Mouse (Mus musculus) embryonic facial prominence, embryonic 13.5 days (tissue): ENCODE data around the gene Gmfg. TPM values are rescaled to one million over a fixed set of nuclear protein-coding genes. Genes with fewer than 3 reads are reported as not detected.

Experiments
- ATAC-seq: fragments of 200-750 bp; cut with Nextera tagmentation; 2 replicates; pipeline ENCODE4 v1.8.0; 2017; ENCODE audit warnings: low read depth; ENCODE audit not compliant: insufficient number of reproducible peaks, insufficient read depth, low FRiP score, low TSS enrichment
- H3K27ac ChIP-seq: fragments of 300-500 bp; sonication (generic); 2 replicates; pipeline ENCODE4 v1.5.1; 2015; ENCODE audit warnings: moderate library complexity, mild to moderate bottlenecking, inconsistent platforms
- H3K27me3 ChIP-seq: fragments of 300-500 bp; sonication (generic); 2 replicates; pipeline ENCODE4 v1.6.1; 2015; ENCODE audit warnings: mild to moderate bottlenecking, inconsistent platforms
- H3K36me3 ChIP-seq: fragments of 300-500 bp; sonication (generic); 2 replicates; pipeline ENCODE4 v1.6.1; 2015; ENCODE audit warnings: mild to moderate bottlenecking, inconsistent platforms
- H3K4me1 ChIP-seq: fragments of 300-500 bp; sonication (generic); 2 replicates; pipeline ENCODE4 v1.6.1; 2015; ENCODE audit warnings: inconsistent platforms
- H3K4me2 ChIP-seq: fragments of 300-500 bp; sonication (generic); 2 replicates; pipeline ENCODE4 v1.6.1; 2015; ENCODE audit warnings: moderate library complexity, mild to moderate bottlenecking, inconsistent platforms
- H3K4me3 ChIP-seq: fragments of 300-500 bp; sonication (generic); 2 replicates; pipeline ENCODE4 v1.5.1; 2015; ENCODE audit warnings: mild to moderate bottlenecking, inconsistent platforms
- H3K9ac ChIP-seq: fragments of 300-500 bp; sonication (generic); 2 replicates; pipeline ENCODE4 v1.6.1; 2015; ENCODE audit warnings: mild to moderate bottlenecking, inconsistent platforms
- H3K9me3 ChIP-seq: fragments of 300-500 bp; sonication (generic); 2 replicates; pipeline ENCODE4 v1.6.1; 2016; ENCODE audit warnings: inconsistent platforms
- WGBS: fragments of 180-500 bp; shearing (Covaris S2); methylation state at CpG from one replicate; pipeline ENCODE4 v1.1.7; 2015; ENCODE audit warnings: mixed read lengths; 5-methylcytosine and 5-hydroxymethylcytosine counted together
- polyA plus RNA-seq: library from polyadenylated mRNA; unstranded; fragments of >200 nt; fragmentation: Nextera tagmentation; extraction: Ambion mirVana; gene quantifications from 2 replicates; pipeline ENCODE4 v1.2.1, GENCODE M21; 2015

The Gmfg gene
- polyA plus RNA-seq, 1 experiment from 2014 or later = 9.9 TPM

DNA sequence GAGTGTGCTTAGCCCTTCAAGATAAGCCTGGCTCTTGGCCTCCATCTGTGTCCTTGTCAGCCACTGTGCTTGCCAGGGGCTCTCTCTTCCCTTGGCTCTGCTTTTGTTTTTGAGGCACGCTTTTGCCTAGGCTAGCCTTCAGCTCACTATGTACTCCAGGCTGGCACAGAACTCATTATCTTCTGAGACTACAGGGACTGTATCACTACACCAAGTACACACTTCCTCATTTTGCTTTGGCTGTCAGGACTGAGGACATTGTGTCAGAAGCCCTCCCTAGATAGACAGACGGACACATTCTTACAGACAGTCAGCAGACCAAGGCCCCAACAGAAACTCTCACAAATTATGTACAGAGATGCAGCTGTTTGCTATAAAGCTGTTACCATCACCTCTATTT lies 25.5 kb downstream of the Gmfg start:
- no peak for ATAC-seq
- peaks cover 20% of the 10 kb centered on the region for H3K27me3 ChIP-seq
- H3K4me3 ChIP-seq = no peak overlapping the region
- no peaks in the 10 kb centered on the region; the same call in 1 of the 2 replicates for H3K9me3 ChIP-seq
- no peak overlapping the region for H3K9ac ChIP-seq
- 97% methylated on average over 2 of the region's 2 CpGs for WGBS
- no peak overlapping the region for H3K27ac ChIP-seq
- H3K4me2 ChIP-seq = no peak overlapping the region
- peaks cover 63% of the 10 kb centered on the region for H3K36me3 ChIP-seq
- peaks cover 22% of the 10 kb centered on the region for H3K4me1 ChIP-seq

DNA sequence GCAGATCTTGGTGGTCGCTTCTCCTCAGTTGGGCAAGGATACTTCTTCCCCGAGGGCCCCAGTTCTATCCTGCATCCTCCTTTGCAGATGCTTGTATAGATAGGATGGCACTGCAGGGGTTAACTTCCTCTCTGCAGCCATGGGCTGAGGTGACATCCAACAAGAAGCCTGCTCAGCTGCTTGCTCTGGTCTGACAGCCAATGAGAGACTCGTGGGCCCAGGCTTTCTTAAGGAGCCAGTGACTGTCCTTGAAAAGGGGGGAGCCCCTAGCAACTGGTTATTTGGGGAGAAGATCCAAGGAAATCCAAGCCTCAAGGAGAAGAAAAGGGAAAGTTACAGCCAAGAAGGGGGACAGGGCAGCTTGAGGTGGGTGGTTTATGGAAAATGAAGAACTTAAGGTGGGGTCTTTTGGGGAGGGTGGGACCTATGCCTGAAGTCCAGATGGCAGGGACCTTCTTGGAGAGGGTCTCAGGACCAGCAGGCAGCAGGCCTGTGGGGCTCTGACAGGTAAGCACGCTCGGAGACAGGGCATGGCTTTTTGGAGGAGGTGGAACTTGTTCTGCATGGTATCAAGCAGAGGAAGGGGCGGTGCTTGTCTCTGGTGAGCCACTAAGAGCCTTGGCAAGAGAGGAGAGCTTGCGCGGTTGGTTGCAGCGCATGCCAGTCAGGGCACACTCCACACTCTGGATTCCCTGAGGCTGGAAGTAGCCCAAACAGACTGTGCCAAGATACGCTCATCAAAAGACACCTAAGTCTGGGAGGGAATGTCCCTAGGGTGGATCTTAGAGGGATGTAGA lies 27.4 kb downstream of the Gmfg start:
- Histone ChIP-seq H3K9ac (no peak overlapping the region), H3K27ac (no peak overlapping the region), H3K4me2 (peak overlapping the region; percentile 26; the same call in 1 of the 2 replicates), H3K9me3 (no peaks in the 10 kb centered on the region), H3K4me3 (no peak overlapping the region), H3K27me3 (peaks cover 27% of the 10 kb centered on the region), H3K4me1 (peaks cover 22% of the 10 kb centered on the region), H3K36me3 (peaks cover 45% of the 10 kb centered on the region)
- ATAC-seq = peak; percentile 68
- WGBS = 53% methylated on average over 10 of the region's 10 CpGs

DNA sequence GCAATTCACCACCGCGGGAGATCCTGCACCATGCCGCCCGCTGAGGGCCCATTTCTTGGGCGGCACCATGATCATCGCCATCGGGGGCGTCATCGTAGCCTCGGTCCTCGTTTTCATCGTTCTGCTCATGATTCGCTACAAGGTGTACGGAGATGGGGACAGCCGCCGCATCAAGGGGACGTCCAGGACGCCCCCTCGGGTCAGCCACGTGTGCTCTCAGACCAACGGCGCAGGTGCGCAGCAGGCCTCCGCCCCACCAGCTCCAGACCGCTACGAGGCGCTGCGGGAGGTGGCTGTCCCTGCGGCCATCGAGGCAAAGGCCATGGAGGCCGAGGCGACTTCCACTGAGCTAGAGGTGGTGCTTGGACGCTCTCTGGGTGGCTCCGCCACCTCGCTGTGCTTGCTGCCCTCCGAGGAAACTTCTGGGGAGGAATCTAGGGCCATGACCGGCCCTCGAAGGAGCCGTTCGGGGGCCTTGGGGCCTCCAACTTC lies 29.5 kb downstream of the Gmfg start:
- peaks cover 27% of the 10 kb centered on the region for H3K27me3 ChIP-seq
- no peak for ATAC-seq

DNA sequence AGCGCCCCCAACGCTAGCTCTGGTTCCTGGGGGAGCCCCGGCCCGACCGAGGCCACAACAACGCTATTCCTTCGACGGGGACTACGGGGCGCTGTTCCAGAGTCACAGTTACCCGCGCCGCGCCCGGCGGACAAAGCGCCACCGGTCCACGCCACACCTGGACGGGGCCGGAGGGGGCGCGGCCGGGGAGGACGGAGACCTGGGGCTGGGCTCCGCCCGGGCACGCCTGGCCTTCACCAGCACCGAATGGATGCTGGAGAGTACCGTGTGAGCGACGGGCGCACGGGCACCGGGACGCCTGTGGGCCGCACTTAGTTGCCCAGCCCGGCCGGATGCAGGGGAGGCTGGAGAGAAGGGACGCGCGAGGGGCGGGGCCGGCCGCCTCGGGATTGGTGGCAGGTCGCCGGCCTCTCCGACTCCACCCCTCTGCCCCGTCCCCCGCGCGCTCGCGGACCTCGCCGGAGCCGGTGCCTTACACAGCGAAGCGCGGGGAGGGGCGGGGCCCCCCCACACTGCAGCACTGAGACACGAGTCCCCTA lies 30.0 kb downstream of the Gmfg start:
- 2% methylated on average over 61 of the region's 63 CpGs for WGBS
- peaks cover 19% of the 10 kb centered on the region for H3K36me3 ChIP-seq
- peak overlapping the region; percentile 73 for H3K9ac ChIP-seq
- peaks cover 22% of the 10 kb centered on the region for H3K4me1 ChIP-seq
- H3K27me3 ChIP-seq = peaks cover 27% of the 10 kb centered on the region
- H3K9me3 ChIP-seq = no peaks in the 10 kb centered on the region
- ATAC-seq = peak; percentile 66; the same call in 1 of the 2 replicates
- H3K4me2 ChIP-seq = peak overlapping the region; percentile 84
- H3K27ac ChIP-seq = no peak overlapping the region
- peak overlapping the region; percentile 50 for H3K4me3 ChIP-seq

More for the DNA sequence above, 29.5 kb downstream of the Gmfg start:
- H3K9ac ChIP-seq = peak overlapping the region; percentile 73
- H3K4me2 ChIP-seq = peak overlapping the region; percentile 84
- no peaks in the 10 kb centered on the region for H3K9me3 ChIP-seq
- peak overlapping the region; percentile 50 for H3K4me3 ChIP-seq
- peaks cover 24% of the 10 kb centered on the region for H3K36me3 ChIP-seq
- 21% methylated on average over 40 of the region's 40 CpGs for WGBS
- H3K27ac ChIP-seq = no peak overlapping the region
- peaks cover 22% of the 10 kb centered on the region for H3K4me1 ChIP-seq

DNA sequence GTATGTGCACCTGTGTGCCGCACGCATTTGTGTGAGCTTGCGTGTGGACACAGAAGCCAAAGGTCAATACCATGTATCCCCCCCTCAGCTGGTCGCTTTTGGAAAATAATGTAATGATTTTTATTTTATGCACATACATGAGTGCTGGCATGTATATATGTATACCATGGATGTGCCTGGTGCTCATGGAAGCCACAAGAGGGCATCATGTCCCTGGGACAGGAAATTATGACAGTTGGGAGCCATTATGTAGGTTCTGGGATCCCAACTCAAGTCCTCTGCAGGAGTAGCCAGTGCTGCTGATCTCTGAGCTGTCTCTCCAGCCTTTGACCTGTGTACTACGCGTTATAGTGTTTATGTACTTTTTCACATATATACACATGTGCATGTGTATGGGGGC lies 38.9 kb downstream of the Gmfg start:
- no peak overlapping the region for H3K27ac ChIP-seq
- no peak for ATAC-seq
- no peaks in the 10 kb centered on the region for H3K27me3 ChIP-seq
- WGBS = 84% methylated on average over 6 of the region's 6 CpGs
- H3K4me1 ChIP-seq = no peaks in the 10 kb centered on the region
- no peak overlapping the region for H3K4me2 ChIP-seq
- H3K36me3 ChIP-seq = no peaks in the 10 kb centered on the region
- no peak overlapping the region for H3K4me3 ChIP-seq
- H3K9me3 ChIP-seq = no peaks in the 10 kb centered on the region
- no peak overlapping the region for H3K9ac ChIP-seq

DNA sequence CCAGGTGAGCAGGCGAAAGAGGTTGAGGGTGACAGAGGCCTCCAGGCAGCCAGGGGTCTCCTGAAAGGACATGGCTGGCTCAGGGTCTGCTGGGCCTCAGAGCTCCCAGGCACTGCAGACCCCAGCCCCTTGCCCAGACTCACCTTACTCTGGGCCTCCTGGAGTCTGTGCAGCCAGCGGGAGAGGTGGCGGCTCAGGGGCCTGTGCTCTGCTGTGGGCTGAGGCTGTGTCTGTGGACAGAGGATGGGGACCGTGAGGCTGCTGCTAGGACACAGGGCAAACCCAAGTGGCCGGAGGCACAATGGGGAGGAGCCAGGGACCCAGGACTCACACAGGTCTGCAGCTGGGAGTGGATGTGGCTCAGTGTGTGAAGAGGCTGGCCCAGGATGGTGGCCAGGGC lies 40.1 kb downstream of the Gmfg start:
- 78% methylated on average over 5 of the region's 5 CpGs for WGBS
- ATAC-seq = no peak
- no peaks in the 10 kb centered on the region for H3K9me3 ChIP-seq

DNA sequence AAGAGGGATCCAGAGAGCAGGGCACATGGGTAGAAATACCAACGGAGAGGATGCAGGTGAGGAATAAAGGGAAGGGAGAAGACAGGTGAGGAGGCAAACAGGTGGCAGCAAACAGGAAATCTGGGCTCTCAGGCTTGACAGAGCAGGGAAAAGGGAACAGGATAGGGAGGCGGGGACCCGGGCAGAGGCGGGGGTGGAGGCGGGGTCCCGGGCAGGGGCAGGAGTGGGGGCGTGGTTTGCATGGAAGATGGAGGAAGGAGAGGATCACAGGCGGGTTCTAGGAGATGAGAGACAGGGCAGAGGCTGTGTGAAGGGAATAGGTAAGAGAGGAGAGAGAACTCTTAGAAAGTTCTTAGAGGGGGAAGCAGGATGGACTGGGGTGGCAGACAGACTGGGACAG lies 41.6 kb downstream of the Gmfg start:
- Histone ChIP-seq H3K27me3 (no peaks in the 10 kb centered on the region), H3K9me3 (no peaks in the 10 kb centered on the region), H3K4me3 (no peak overlapping the region), H3K4me2 (no peak overlapping the region), H3K4me1 (no peaks in the 10 kb centered on the region), H3K36me3 (no peaks in the 10 kb centered on the region), H3K27ac (no peak overlapping the region), H3K9ac (no peak overlapping the region)
- WGBS = 6% methylated on average over 8 of the region's 8 CpGs
- ATAC-seq = no peak

More for the DNA sequence above, 40.1 kb downstream of the Gmfg start:
- Histone ChIP-seq H3K4me2 (no peak overlapping the region), H3K4me3 (no peak overlapping the region), H3K27ac (no peak overlapping the region), H3K4me1 (no peaks in the 10 kb centered on the region), H3K27me3 (no peaks in the 10 kb centered on the region), H3K36me3 (no peaks in the 10 kb centered on the region), H3K9ac (no peak overlapping the region)

DNA sequence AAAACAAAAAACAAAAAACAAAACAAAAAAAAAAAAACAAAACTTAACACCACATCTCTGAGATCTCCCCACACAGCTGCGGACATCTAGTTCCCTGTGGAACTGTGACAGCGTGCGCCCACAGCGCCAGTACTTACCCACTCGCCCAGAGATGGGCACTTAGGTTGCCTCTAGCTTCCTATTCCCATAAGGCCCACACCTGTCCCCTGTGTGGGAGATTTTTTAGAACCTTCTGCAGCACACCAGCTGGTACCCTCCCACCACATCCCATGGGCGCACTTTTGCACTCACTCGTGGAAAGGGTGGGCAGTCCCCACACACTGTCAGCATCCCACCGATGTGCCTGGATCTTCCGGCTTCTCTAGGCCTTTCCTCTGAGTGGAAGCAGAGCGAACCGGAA lies 45.6 kb downstream of the Gmfg start:
- Histone ChIP-seq H3K36me3 (no peaks in the 10 kb centered on the region), H3K4me3 (no peak overlapping the region), H3K27me3 (peaks cover 9% of the 10 kb centered on the region), H3K4me2 (no peak overlapping the region), H3K4me1 (peaks cover 1% of the 10 kb centered on the region; the same call in 1 of the 2 replicates), H3K27ac (no peak overlapping the region), H3K9me3 (no peaks in the 10 kb centered on the region), H3K9ac (no peak overlapping the region)
- 81% methylated on average over 11 of the region's 11 CpGs for WGBS
- ATAC-seq = no peak

DNA sequence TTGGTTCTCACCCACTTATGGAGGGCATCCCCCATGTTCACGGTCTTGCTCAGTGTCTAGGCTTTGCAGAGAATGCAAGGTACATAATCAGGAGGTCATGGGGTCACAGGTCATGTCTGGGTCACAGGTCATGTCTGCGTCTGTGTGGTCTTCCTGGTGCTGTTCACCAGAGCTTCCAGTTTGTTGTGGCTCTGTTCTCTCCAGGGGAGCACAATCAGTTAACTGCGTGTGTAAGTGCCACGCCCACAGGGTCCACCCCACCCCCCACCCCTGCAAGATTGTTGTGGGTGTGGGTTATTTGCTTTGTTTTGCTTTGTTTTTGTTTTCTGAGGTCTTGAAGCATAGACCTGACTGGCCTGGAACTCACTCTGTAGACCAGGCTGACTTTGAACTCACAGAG lies 46.9 kb downstream of the Gmfg start:
- Histone ChIP-seq H3K9ac (no peak overlapping the region), H3K4me2 (no peak overlapping the region), H3K27ac (no peak overlapping the region), H3K36me3 (no peaks in the 10 kb centered on the region), H3K27me3 (peaks cover 15% of the 10 kb centered on the region), H3K9me3 (no peaks in the 10 kb centered on the region), H3K4me1 (peaks cover 8% of the 10 kb centered on the region; the same call in 1 of the 2 replicates), H3K4me3 (no peak overlapping the region)
- 24% methylated on average over 4 of the region's 4 CpGs for WGBS
- ATAC-seq = no peak

DNA sequence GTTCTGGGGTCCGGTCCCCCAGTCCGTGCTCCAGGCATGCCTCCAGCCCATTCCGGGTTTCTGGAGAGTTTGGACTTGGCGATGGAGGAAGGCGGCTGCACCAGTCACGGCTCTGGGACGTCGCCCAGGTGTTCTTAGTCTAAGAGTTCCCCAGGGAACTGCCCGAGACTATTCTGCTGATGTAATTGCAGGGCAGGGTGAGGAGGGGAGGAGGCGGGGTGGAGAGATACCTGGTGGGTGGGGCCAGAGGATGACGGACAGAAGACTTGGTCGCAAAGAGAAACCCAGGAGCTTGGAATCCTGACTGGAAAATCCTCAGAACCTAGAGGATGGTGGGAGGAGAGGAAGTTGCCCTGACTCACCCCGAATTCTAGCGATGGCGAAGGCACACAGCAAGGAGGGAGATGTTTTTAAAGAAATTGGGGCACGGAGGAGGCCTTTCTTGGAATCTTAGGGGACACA lies 50.8 kb downstream of the Gmfg start:
- Histone ChIP-seq H3K9ac (peak overlapping the region; percentile 37; the same call in 1 of the 2 replicates), H3K36me3 (no peaks in the 10 kb centered on the region), H3K4me1 (peaks cover 8% of the 10 kb centered on the region; the same call in 1 of the 2 replicates), H3K27me3 (peaks cover 15% of the 10 kb centered on the region), H3K9me3 (no peaks in the 10 kb centered on the region), H3K4me3 (peak overlapping the region; percentile 27), H3K4me2 (peak overlapping the region; percentile 53), H3K27ac (no peak overlapping the region)
- ATAC-seq = no peak
- 2% methylated on average over 16 of the region's 16 CpGs for WGBS

DNA sequence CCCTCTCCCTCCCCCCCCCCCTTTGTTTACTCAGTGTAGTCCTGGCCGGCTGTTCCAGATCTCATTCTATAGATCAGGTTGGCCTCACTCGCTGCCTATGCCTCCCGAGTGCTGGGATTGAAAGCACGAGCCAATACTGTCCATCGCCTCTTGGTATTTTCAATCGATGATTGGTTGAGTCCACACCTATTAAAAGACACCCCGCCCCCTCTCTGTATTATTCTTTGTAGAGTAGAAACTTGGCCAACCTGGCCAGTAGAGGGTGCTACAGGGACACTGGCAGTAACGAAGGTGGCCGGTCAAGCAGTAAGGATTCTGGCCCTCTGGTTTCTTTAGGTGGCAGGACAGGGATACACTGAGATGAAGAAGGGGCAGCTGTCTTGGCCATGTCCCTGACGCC lies 53.2 kb downstream of the Gmfg start:
- H3K27ac ChIP-seq = no peak overlapping the region
- ATAC-seq = no peak
- peaks cover 15% of the 10 kb centered on the region for H3K27me3 ChIP-seq
- H3K4me2 ChIP-seq = peak overlapping the region; percentile 21
- no peaks in the 10 kb centered on the region for H3K9me3 ChIP-seq
- H3K4me3 ChIP-seq = no peak overlapping the region
- H3K36me3 ChIP-seq = no peaks in the 10 kb centered on the region
- H3K4me1 ChIP-seq = peaks cover 8% of the 10 kb centered on the region; the same call in 1 of the 2 replicates
- WGBS = 2% methylated on average over 10 of the region's 10 CpGs
- no peak overlapping the region for H3K9ac ChIP-seq

DNA sequence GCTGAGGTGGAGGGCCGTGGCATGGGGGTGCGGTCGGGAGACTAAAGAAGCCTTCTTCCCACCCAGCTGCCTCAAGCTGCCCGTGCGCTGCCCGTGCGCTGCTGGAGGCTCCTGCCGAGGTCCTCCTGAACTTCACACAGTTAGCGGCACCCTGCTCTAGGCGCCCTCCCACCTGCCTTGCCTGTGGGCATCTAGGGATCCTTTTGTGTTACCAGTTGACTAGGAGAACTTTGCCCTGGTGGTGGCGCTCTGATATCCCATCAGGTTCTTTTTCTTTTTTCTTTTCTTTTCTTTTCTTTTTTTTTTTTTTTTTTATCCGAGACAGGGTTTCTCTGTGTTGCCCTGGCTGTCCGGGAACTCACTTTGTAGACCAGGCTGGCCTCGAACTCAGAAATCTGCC lies 53.7 kb downstream of the Gmfg start:
- WGBS = 26% methylated on average over 14 of the region's 14 CpGs
- H3K9me3 ChIP-seq = no peaks in the 10 kb centered on the region
- ATAC-seq = no peak
- H3K9ac ChIP-seq = no peak overlapping the region
- H3K4me1 ChIP-seq = peaks cover 8% of the 10 kb centered on the region; the same call in 1 of the 2 replicates
- no peak overlapping the region for H3K27ac ChIP-seq
- peak overlapping the region; percentile 21 for H3K4me2 ChIP-seq
- no peak overlapping the region for H3K4me3 ChIP-seq
- H3K36me3 ChIP-seq = no peaks in the 10 kb centered on the region
- peaks cover 15% of the 10 kb centered on the region for H3K27me3 ChIP-seq
